Mouse (Mus musculus): ENCODE results near the gene Rubcn.

GRCm38 (mm10) chr16:32866713-32867112 lies 10.9 kb downstream of the Rubcn start:
- no peak for TF ChIP-seq CTCF (IDR thresholded peaks at IDR 0.05; ENCODE audit: extremely low read depth, insufficient read length, insufficient replicate concordance, low read depth, low read length)
- TF ChIP-seq POLR2A (IDR thresholded peaks at IDR 0.05; ENCODE audit: low read depth, low read length): no peak
